Mouse (Mus musculus): Measurements from ENCODE around the gene 1500009C09Rik. TPM values are rescaled to one million over a fixed set of nuclear protein-coding genes. Genes with fewer than 3 reads are reported as not detected.
"Not testable (repeated sequence)": the region's sequence is repeated elsewhere in the genome, so short reads cannot be mapped to it uniquely, and the experiment has no call there.

1500009C09Rik gene
- polyA plus RNA-seq, 1 experiment from 2014 or later, result 1.7 TPM

DNA sequence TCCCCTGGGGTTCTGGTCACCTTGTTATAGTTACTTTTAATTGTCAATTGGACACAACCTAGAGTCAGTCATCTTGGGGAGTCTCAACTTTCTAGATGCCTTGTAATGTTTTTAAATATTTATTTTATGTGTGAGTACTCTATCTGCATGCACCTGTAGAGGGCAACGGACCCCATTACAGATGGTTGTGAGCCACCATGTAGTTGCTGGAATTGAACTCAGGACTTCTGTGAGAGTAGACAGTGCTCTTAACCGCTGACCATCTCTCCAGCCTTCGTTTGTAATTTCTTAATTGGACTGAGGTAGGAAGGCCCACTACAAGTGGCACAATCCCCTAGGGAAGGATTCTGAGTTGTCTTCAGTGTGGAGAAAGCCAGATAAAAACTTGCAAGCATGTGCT is 8.9 kb upstream of the 1500009C09Rik start:
- Histone ChIP-seq H3K4me1 (no peaks in the 10 kb centered on the region), H3K27ac (no peak overlapping the region), H3K9me3 (no peaks in the 10 kb centered on the region), H3K9ac (peak overlapping the region; percentile 60), H3K4me3 (peak overlapping the region; percentile 65), H3K27me3 (replicated peaks) (no peaks in the 10 kb centered on the region), H3K36me3 (peaks cover 2% of the 10 kb centered on the region; the same call in 1 of the 2 replicates), H3K4me2 (replicated peaks) (peak overlapping the region; percentile 89)
- ATAC-seq (ENCODE audit: low FRiP score, low read depth), result no peak
- WGBS, result 84% methylated on average over 3 of the region's 3 CpGs

DNA sequence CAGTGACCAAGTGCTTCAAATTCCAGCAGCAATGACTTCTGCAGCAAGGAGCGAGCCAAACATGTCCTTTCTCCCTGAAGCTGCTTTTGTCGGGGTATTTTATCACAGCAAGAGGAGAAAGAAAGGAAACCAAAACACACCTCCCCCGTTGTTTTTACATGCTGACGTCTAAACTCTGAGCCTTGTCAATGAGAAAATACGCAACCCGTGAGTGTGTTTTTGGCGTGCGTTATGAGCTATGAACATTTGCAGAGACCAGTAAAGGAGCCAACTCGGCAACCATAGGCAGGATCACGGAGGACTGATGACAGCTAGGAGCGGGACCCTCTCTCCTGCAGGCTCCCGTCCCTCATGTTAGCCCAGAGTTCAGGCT is 8.5 kb upstream of the 1500009C09Rik start:
- no peak; the same call in 1 of the 2 replicates for ATAC-seq (ENCODE audit: low FRiP score, low read depth)
- 9% methylated on average over 12 of the region's 12 CpGs for WGBS

DNA sequence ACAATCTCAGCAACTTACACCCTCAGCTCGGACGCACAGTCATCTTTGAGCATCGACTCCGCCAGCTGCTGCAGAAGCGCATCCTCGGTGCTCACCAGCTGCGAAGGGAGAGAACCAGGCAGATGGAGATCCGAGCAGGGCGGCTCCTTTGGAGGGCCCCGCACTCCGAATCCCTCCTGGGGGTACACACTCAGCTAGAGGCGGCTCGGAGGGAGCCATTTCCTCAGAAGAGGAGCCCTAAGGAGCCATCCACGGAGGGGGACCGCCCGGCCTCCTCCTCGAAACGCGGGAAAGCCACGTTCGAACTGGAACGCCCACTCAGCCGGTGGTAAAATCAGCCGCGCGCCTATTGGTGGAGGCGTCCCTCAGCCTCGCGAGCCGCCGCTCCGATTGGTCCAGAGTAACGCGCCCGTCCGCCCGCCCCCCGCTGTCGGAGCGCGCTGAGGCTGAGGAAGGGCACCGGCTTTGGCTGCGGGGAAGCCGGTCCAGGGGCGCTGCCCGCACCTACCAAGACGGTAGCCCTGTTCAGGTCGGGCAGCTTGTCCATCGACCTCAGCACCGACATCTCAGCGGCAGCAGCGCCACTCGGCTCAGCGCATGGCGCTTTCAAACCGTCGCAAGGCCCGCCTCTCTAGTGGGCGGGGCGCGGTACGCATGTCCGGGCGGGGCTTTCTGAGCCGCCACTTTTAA is 7.9 kb upstream of the 1500009C09Rik start, which contains the start of gene Cenpm:
TSS of gene Cenpm (minus strand) at position 634 of the 690 bp plus-strand sequence.
- no peaks in the 10 kb centered on the region for H3K9me3 ChIP-seq
- peak within 1 kb of the TSS; percentile 60 for H3K9ac ChIP-seq
- peak within 1 kb of the TSS; percentile 89 for H3K4me2 ChIP-seq (replicated peaks)
- under 1% methylated on average over 65 of the region's 65 CpGs for WGBS
- no peaks in the 10 kb centered on the region for H3K27me3 ChIP-seq (replicated peaks)
- no peaks in the 10 kb centered on the region for H3K36me3 ChIP-seq
- ATAC-seq (ENCODE audit: low FRiP score, low read depth), result peak; percentile 96
- H3K4me1 ChIP-seq, result no peaks in the 10 kb centered on the region
- peak within 1 kb of the TSS; percentile 65 for H3K4me3 ChIP-seq
- H3K27ac ChIP-seq, result no peak within 1 kb of the TSS; the same call in 1 of the 2 replicates

More for the DNA sequence above, 8.5 kb upstream of the 1500009C09Rik start:
- Histone ChIP-seq H3K9ac (peak overlapping the region; percentile 60), H3K36me3 (0 out of 2 replicates have a peak, but pooled peaks cover 2% of the 10 kb centered on the region), H3K9me3 (no peaks in the 10 kb centered on the region), H3K4me1 (no peaks in the 10 kb centered on the region), H3K27ac (no peak overlapping the region), H3K4me3 (peak overlapping the region; percentile 65), H3K4me2 (replicated peaks) (peak overlapping the region; percentile 89), H3K27me3 (replicated peaks) (no peaks in the 10 kb centered on the region)

DNA sequence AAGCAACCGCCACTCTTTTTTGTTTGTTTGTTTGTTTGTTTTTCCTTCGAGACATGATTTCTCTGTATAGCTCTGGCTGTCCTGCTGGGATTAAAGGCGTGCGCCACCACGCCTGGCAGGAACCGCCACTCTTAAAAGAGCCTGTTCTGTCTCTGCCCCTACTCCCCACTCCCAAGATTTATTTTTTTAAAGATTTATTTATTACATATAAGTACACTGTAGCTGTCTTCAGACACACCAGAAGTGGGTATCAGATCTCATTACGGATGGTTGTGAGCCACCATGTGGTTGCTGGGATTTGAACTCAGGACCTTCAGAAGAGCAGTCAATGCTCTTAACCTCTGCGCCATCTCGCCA is 7.4 kb upstream of the 1500009C09Rik start:
- not testable (repeated sequence) for H3K27me3 ChIP-seq (replicated peaks); H3K4me1 ChIP-seq; H3K27ac ChIP-seq; H3K9me3 ChIP-seq; H3K36me3 ChIP-seq
- ATAC-seq (ENCODE audit: low FRiP score, low read depth), result peak; percentile 48; the same call in 1 of the 2 replicates
- Histone ChIP-seq H3K4me3 (peak overlapping the region; percentile 65), H3K9ac (peak overlapping the region; percentile 60), H3K4me2 (replicated peaks) (peak overlapping the region; percentile 89)
- 24% methylated on average over 9 of the region's 9 CpGs for WGBS

DNA sequence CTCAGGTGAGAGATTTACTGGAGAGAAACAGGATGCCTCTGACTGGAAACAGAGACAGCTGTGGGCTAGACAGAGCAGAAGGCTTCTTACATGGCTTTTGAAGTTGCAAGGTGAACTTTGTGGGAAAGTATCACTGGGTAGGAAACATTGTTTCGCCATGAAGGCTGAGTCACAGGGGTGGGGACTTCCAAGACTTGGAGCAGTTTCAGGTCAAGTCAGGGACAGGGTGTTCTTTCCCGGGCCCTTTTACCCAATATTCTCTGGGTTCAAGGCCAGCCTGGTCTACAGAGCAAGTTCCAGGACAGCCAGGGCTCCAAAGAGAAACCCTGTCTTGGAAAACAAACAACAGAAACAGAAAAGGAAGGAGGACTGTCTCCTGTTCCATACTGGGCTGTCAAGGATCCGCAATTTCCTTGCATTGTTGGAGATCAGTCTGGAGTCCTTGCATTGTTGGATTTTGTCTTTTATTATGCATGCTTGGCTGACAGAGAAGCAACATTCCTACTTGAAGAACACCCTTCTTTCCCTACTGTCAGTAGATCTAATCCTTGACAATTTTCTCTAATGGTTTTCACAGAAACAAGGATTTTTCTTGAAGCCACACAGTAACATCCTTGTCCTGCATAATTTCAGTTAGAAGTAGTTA is 4.9 kb upstream of the 1500009C09Rik start:
- H3K27ac ChIP-seq, result no peak overlapping the region
- H3K4me2 ChIP-seq (replicated peaks), result no peak overlapping the region
- 83% methylated on average over 3 of the region's 3 CpGs for WGBS
- H3K9ac ChIP-seq, result no peak overlapping the region
- no peaks in the 10 kb centered on the region for H3K27me3 ChIP-seq (replicated peaks)
- H3K36me3 ChIP-seq, result no peaks in the 10 kb centered on the region
- no peak overlapping the region for H3K4me3 ChIP-seq
- no peak for ATAC-seq (ENCODE audit: low FRiP score, low read depth)
- H3K9me3 ChIP-seq, result no peaks in the 10 kb centered on the region
- no peaks in the 10 kb centered on the region for H3K4me1 ChIP-seq

DNA sequence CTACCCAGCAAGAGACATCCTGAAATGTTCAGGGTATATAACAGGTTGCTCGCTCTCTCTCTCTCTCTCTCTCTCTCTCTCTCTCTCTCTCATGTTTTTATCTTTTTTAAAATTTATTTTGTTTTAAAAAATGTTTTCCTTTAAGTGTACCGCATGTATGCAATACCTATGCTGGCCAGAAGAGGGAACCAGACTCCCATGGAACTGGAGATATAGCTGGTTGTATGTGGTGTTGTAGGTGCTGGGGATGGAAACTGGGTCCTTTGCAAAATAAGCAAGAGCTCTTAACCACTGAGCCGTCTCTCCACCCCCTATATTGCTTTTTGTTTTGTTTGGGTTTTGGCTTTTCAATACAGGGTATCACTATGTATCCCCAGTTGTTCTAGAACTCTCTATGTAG is 618 bp upstream of the 1500009C09Rik start:
- Histone ChIP-seq H3K27me3 (replicated peaks) (no peaks in the 10 kb centered on the region), H3K27ac (no peak overlapping the region), H3K9ac (no peak overlapping the region), H3K4me2 (replicated peaks) (no peak overlapping the region), H3K4me3 (no peak overlapping the region), H3K36me3 (no peaks in the 10 kb centered on the region), H3K9me3 (no peaks in the 10 kb centered on the region), H3K4me1 (peaks cover 17% of the 10 kb centered on the region)
- WGBS, result 99% methylated on average over 3 of the region's 3 CpGs
- no peak for ATAC-seq (ENCODE audit: low FRiP score, low read depth)

DNA sequence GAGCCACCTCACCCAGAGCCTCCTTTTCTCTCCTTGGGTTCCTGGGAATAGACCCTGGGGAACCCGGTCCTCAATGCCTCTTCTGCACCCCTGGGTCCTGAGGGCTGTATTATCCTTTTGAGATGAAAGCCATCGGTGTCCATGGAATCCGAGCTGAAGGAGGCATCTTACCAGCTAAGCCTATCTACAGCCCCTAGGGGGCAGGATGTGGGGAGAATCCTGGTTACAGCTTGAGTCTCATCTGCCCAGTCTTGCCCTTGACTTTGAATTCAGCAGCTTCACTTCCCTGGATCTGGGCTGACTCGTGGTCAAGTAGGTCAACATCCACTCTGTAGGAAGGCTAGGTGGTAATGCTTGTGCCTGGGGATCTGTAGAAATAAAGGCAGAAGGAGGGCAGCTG is 3.1 kb downstream of the 1500009C09Rik start:
- H3K4me3 ChIP-seq, result no peak overlapping the region
- no peak overlapping the region for H3K27ac ChIP-seq
- H3K27me3 ChIP-seq (replicated peaks), result 0 out of 2 replicates have a peak, but pooled peaks cover under 1% of the 10 kb centered on the region
- ATAC-seq (ENCODE audit: low FRiP score, low read depth), result 0 out of 2 replicates have a peak, but pooled peaks have one; percentile 7
- WGBS, result 43% methylated on average over 4 of the region's 4 CpGs
- H3K4me2 ChIP-seq (replicated peaks), result peak overlapping the region; percentile 54; the same call in 1 of the 2 replicates
- peaks cover 21% of the 10 kb centered on the region for H3K4me1 ChIP-seq
- no peak overlapping the region for H3K9ac ChIP-seq
- no peaks in the 10 kb centered on the region for H3K36me3 ChIP-seq
- no peaks in the 10 kb centered on the region for H3K9me3 ChIP-seq

DNA sequence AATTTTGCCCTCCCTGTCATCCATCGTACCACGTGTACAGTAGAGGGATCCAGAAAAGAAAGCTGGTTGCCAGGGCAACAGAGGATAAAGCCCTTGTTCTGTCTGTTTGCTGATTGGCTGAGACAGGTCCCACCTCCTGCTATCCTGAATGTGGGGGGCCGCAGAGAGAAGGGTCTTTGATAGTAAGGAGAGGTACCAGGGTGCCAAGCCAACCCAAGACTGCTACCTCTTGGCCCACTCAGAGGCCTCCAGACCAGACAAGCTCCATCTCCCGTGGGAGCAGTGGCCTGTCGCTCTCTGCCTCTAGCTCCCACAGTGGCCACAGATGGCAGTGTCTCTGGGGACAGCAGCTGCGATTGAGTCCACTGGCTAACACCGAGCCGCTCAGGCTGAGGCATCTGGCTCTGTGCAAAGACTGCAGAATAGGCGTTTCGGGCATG is 3.8 kb downstream of the 1500009C09Rik start:
- Histone ChIP-seq H3K27ac (peak overlapping the region; percentile 54; the same call in 1 of the 2 replicates), H3K4me1 (peaks cover 21% of the 10 kb centered on the region), H3K27me3 (replicated peaks) (0 out of 2 replicates have a peak, but pooled peaks cover 4% of the 10 kb centered on the region), H3K36me3 (no peaks in the 10 kb centered on the region), H3K4me2 (replicated peaks) (peak overlapping the region; percentile 54), H3K9ac (peak overlapping the region; percentile 52), H3K4me3 (peak overlapping the region; percentile 31), H3K9me3 (no peaks in the 10 kb centered on the region)
- 13% methylated on average over 10 of the region's 10 CpGs for WGBS
- peak; percentile 84 for ATAC-seq (ENCODE audit: low FRiP score, low read depth)

DNA sequence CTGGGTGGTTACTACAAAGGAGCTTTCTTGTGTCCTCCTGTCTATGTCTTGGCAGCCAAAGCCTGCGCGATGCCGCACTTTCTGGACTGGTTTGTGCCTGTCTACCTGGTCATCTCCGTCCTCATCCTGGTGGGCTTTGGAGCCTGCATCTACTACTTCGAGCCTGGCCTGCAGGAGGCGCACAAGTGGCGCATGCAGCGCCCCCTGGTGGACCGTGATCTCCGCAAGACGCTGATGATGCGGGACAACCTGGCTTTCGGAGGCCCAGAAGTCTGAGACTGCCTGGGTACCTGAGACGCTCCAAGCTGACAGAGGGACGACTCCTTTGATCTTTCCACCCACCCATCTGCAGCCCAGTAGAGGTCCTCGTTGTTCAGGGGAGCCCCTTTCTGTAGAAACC is 7.3 kb downstream of the 1500009C09Rik start:
- peaks cover 21% of the 10 kb centered on the region for H3K4me1 ChIP-seq
- no peaks in the 10 kb centered on the region for H3K36me3 ChIP-seq
- no peaks in the 10 kb centered on the region for H3K9me3 ChIP-seq
- no peak for ATAC-seq (ENCODE audit: low FRiP score, low read depth)
- no peak overlapping the region for H3K9ac ChIP-seq
- 14% methylated on average over 16 of the region's 16 CpGs for WGBS
- H3K27me3 ChIP-seq (replicated peaks), result 0 out of 2 replicates have a peak, but pooled peaks cover 4% of the 10 kb centered on the region
- H3K4me2 ChIP-seq (replicated peaks), result no peak overlapping the region
- no peak overlapping the region for H3K27ac ChIP-seq
- no peak overlapping the region for H3K4me3 ChIP-seq

DNA sequence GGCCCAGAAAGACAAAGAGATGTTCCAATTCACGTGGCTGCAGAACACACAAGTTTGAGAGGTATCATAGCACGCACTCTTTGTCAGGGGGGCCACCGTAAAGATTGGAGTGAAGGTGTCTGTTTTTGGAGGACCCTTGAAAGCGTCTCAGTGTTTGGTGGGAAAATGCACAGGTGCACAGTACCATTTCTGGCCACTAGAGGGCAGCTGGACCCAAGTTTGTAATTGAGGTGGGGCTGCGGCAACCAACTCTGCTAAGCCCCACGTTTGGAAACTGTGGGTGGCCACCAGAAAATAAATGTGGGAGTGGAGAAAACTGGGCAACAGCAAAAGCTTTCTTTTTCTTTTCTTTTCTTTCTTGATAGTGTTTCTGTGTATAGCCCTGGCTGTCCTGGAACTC is 14.2 kb downstream of the 1500009C09Rik start:
- Histone ChIP-seq H3K4me2 (replicated peaks) (no peak overlapping the region), H3K27ac (no peak overlapping the region), H3K9ac (no peak overlapping the region), H3K36me3 (no peaks in the 10 kb centered on the region), H3K4me3 (no peak overlapping the region), H3K4me1 (peaks cover 20% of the 10 kb centered on the region), H3K27me3 (replicated peaks) (no peaks in the 10 kb centered on the region), H3K9me3 (no peaks in the 10 kb centered on the region)
- 15% methylated on average over 6 of the region's 6 CpGs for WGBS
- ATAC-seq (ENCODE audit: low FRiP score, low read depth), result no peak

DNA sequence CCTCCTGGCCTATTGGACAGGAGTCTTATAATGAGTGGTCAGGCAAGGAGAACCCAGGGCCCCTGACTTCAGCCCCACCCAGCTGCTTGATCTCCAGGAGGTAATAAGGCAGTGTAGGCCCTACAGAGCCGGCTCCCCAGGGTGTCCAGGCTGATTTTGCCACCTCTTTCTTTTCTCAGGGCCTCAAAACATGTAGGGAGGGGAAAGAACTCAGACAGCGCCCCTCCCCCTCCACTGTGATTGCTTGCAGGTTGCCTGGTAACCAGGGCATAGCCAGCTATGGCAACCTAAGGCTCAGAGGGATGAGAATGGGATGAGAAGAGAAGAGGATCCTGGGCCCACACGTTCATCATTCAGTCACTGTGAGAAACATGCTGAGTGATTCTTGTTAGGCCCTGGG is 16.0 kb downstream of the 1500009C09Rik start:
- no peaks in the 10 kb centered on the region for H3K36me3 ChIP-seq
- no peak overlapping the region; the same call in 1 of the 2 replicates for H3K4me2 ChIP-seq (replicated peaks)
- peaks cover 10% of the 10 kb centered on the region for H3K27me3 ChIP-seq (replicated peaks)
- H3K9ac ChIP-seq, result 0 out of 2 replicates have a peak overlapping the region, but pooled peaks have one; percentile 6
- peaks cover 20% of the 10 kb centered on the region for H3K4me1 ChIP-seq
- 9% methylated on average over 3 of the region's 3 CpGs for WGBS
- no peak overlapping the region for H3K27ac ChIP-seq
- H3K4me3 ChIP-seq, result no peak overlapping the region
- no peak for ATAC-seq (ENCODE audit: low FRiP score, low read depth)
- no peaks in the 10 kb centered on the region for H3K9me3 ChIP-seq

DNA sequence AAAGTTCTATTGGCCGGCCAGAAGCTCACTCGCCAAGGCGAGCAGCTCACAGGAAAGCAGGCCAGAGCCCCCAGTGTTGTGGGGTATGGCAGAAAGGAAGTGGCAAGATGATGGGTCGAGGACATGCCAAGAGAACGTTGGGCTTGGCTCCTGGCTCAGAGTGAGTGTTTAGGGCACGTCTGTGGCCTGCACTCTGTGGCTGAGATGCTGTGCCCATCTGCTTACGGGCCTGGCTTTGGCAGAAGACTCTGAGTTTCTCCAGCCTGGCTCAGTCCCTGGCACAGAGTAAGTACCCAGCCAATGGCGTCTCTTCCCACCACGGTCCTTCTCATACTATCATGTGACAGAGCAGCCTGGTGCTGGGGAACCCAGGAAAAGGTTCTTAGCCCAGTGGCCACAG is 16.6 kb downstream of the 1500009C09Rik start:
- 85% methylated on average over 9 of the region's 9 CpGs for WGBS
- H3K27me3 ChIP-seq (replicated peaks), result peaks cover 16% of the 10 kb centered on the region
- H3K36me3 ChIP-seq, result no peaks in the 10 kb centered on the region
- no peak overlapping the region for H3K27ac ChIP-seq
- no peak for ATAC-seq (ENCODE audit: low FRiP score, low read depth)
- no peak overlapping the region for H3K4me3 ChIP-seq
- no peaks in the 10 kb centered on the region for H3K9me3 ChIP-seq
- no peak overlapping the region for H3K9ac ChIP-seq
- peaks cover 20% of the 10 kb centered on the region for H3K4me1 ChIP-seq
- 0 out of 2 replicates have a peak overlapping the region, but pooled peaks have one; percentile 6 for H3K4me2 ChIP-seq (replicated peaks)

Data from neural tube, embryonic 12.5 days (tissue).